Mouse (Mus musculus) heart, adult 18-20 months (tissue): ENCODE results near the gene Slfn2. TPM values are rescaled to one million over a fixed set of nuclear protein-coding genes. Genes with fewer than 3 reads are reported as not detected.
"Not testable (repeated sequence)": the region's sequence is repeated elsewhere in the genome, so short reads cannot be mapped to it uniquely, and the experiment has no call there.

ENCODE experiments used
- DNase-seq, 2 experiments: peaks; one replicate each; pipeline ENCODE4 v3.0.0; 2021 to 2022; ENCODE audit warnings: mixed read lengths in 1 of 2
- long read RNA-seq, 2 experiments: library from polyadenylated mRNA; stranded (forward); transcript quantifications; one replicate each; pipeline ENCODE4 v2.0.0; 2021
- total RNA-seq, 2 experiments: library from RNA; stranded (reverse); gene quantifications; 2 replicates each; pipeline ENCODE4 v1.2.3; 2021

Gene Slfn2
- 1 to 10 TPM; 3.2 to 5.2 TPM for total RNA-seq
- long read RNA-seq, experiment 1, partial matches to known transcripts, result 0 of 3 reads
- long read RNA-seq, experiment 1, other reads (novel, unspliced or antisense), result 0 of 3 reads
- long read RNA-seq, experiment 2, partial matches to known transcripts, result 0 of 4 reads
- long read RNA-seq, experiment 2, other reads (novel, unspliced or antisense), result 0 of 4 reads

DNA sequence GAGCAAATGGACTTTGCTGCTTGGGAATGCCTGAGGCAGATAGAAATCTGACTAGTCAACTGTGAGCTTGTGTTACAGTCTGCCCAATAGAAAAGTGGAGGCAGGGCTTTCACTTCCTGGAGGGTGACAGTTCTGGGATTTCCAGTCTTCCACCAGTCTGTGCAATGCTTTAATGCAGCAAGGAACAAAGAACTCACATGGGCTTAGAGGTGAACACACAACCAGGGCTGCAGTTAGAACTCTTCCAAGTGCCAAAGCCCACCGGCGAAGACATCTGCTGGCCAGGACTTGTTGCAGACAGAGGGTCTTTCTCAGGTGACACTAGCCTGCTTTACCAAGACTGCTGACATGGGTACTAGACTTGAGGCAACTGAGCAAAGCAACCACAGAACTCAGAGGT lies at the start of gene Slfn2:
Slfn2 (plus strand) TSS at position 167 of the 400 bp plus-strand sequence.
- DNase-seq, result peak; percentile 39 to 65

DNA sequence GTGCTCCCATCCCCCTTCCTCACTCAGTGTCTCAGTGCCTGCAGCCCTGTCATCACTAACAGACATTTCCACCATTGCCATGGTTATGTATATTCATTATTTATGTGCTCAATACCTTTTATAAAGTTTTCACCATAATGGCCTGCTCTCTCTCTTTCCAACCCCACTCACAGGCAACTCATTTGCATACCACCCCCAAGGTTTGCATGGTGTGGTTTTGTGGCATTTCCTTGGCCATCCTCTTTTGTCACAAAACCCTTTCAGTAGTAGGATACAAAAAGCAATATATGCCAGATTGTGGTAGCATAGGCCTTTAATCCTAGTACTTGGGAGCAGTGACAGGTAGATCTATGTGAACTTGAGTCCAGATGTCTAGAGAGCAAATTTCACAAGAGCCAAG lies 48.8 kb upstream of the Slfn2 start:
- DNase-seq, result no peak

DNA sequence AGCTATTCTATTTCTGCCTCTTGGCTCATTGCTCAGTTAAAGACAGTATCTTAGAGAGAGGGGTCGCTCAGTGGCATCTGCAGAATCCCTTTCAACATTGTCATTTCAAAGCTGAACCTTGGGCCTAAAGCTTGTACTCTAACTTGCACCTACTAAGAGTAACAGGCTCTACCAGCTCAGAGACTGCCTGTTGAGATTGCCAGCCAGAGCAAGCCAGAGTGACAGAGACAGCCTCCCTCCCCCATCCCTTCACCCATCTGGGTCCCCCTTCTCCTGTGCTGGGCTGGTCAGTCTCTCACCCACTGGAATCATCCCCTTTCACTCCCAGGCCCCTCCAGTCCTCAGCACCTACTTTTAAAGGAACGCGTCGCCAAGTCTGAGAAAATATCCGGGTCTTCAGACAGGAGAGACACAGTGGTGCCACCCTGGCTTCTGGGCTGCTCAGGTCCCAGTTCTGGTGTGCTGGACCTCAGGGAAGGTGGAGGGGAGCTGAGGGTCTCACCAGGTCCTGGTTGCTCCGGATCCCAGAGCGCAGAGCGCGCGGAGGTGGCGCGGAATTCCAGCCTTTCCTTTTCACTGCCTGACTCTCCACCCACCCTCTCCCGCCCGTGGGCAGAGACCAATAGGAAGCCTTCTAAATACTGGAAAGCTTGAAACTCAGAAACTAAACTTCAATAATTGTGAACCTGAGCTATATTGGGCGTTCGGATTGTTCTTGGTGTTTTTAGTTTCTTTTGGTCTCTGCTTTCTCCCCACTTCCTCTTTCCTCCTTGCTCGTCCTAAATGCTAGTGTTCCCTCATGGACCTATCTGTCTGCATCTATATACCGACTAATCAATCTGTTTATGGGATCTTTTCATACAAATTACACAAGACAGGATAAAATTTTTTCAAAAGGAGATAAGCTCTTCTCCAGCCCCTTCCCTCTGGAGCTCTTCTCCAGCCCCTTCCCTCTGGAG lies 45.1 kb upstream of the Slfn2 start:
- peak in 1 of 2 experiments; percentile 15 for DNase-seq

DNA sequence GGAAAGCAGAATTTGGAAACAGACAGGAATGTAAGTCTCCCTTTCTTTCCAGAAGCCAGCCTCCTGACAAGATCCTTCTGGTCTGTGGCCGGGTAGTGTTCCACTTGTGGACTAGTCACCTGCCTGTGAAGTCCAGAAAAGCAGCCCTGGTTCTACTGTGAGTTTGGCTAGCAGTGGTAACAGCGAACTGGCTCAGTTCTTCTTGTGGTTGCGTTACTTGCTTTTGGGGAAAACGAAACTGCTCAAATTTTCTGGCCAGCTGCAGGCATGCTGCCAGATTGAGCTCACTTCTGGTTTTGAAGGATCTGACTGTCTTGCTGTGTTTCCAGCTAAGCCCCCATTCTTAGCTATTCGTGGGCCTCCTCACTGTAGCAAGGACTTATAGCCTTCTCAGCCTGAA lies 44.3 kb upstream of the Slfn2 start, which contains the start of gene Slfn8:
Slfn8 (minus strand) TSS at position 190 of the 400 bp plus-strand sequence.
- DNase-seq, result peak; percentile 70 to 72

DNA sequence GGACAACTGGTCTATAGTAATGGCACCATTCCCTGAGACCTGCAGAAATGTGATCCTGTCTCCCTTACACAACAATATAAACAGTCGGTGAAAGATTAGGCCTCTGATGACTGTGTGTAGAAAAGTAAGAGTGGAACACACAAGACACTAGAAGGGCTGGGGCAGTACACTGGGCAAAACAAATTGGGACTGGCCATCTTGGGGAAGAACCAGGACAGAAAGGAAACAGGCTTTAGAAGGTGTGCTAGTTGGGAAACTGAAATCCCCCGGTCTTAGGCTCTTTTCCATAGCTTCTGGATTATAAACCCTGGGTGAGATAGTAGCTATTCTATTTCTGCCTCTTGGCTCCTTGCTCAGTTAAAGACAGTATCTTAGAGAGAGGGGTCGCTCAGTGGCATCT lies 26.2 kb upstream of the Slfn2 start:
- not testable (repeated sequence) for DNase-seq

DNA sequence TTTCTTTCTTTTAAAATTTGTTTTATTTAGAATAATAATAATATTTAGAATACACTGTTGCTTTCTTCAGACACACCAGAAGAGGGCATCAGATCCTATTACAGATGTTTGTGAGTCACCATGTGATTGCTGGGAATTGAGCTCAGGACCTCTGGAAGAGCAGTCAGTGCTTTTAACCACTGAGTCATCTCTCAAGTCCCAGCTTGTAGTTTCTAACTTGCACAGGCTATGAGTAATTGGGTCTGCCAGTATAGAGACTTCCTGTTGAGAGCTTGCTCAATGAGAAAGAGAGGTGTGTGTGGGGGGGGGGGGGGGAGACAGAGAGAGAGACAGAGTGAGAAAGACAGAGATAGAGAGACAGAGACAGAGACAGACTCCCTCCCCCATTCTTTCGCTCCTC lies 25.8 kb upstream of the Slfn2 start:
- no peak for DNase-seq

DNA sequence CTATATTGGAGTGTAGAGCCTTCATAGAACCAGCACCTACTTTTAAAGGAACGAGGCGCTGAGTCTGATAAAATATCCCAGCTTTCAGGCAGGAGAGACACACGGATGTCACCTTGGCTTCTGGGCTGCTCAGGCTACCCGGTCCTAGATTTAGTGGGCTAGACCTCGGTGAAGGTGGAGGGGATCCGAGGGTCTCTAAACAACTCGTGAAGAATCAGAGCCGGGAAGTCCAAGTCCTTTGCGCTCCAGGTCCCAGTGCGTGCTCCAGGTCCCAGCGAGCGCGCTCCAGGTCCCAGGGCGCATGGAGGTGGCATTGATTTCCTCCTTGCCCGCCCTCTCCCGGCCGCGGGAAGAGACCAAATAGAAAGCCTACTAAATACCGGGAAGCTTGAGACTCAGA lies 25.1 kb upstream of the Slfn2 start:
- peak in 1 of 2 experiments; percentile 10 for DNase-seq

DNA sequence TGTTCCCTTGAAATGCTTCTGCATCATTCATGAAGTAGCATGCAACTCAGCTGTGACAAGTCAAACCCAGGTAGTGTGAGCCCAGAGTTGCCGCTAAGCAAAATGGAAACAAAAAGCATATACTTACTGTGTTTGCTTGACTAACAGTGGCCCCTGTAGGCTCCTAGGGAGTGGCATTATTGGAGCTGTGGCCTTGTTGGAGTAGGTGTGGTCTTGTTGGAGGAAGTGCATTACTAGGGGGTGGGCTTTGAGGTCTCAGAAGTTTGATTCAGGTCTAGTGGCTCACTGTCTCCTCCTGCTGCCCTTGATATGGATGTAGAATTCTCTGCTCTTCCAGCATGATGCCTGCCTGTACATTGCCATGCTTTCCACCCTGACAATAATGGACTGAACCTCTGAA lies 24.6 kb upstream of the Slfn2 start:
- no peak for DNase-seq

DNA sequence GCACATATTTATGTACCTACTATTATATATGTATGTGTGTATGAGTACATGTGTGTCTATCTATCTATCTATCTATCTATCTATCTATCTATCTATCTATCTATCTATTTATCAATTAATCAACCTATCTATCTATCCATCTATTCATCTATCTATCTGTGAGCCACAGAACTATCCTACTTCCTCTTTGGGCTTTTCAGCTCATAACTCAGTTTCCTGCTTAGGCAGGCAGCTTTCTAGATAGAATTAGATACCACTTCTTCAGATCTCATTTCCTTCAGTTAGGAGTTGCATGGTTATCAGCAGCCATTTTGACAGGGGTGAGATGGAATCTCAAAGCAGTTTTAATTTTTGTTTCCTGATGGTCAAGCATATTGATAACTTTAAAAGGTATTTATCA lies 23.9 kb upstream of the Slfn2 start:
- DNase-seq, result no peak

DNA sequence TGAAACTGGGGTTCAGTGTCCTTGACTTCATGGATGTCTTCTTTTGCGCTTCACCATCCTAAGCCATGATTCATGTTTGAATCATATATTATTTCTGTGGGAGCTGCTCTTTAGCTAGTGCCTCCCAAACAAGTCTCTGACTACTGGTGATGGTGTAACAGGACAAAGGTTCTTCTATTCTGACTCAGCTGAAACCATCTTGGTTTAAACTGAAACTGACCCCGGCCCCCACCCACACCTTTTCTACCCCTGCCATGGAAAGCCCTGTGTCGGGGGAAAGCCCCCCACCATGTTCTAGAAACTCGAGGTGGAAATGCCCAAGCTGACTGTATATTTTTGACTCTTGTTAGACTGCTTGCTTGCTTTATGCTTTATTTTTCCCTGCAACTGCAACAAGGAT lies 21.0 kb upstream of the Slfn2 start:
- no peak for DNase-seq

DNA sequence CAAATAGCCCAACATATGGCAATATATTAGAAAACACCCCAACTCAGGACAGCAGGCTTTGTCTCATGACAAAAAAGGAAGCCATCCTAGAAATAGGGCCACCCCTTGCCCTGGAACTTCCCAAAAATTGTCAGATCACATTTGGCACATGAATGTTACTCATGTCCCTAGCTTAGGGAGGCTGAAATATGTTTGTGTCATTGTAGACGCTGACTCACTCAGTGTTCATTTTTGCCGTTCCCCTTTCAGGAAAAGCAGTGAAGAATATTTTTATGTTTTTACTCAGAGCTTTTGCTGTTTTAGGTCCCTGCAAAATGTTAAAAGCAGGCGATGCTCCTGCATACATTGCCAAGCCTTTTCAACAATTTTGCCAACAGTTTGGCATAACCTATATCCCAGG lies 19.3 kb upstream of the Slfn2 start:
- peak in 1 of 2 experiments; percentile 31 for DNase-seq

DNA sequence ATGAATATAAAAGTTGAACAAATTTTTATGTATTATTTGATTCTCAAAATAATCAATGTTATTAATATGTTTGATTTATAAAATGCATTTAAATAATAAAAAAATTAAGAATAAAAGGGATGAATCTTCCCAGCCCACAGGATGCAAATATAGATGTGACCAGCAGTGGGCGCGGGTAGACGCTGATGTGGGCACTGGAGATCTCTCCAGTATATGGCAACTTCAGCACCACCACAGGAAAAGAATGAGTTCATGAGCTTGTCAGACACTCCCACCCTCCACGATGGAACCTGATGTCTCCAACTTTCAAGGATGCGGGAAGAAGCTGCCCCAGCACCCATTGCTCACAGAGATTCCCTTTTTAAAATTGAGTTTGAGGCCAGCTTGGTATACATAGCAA lies 7.0 kb upstream of the Slfn2 start:
- peak; percentile 63 to 78 for DNase-seq

DNA sequence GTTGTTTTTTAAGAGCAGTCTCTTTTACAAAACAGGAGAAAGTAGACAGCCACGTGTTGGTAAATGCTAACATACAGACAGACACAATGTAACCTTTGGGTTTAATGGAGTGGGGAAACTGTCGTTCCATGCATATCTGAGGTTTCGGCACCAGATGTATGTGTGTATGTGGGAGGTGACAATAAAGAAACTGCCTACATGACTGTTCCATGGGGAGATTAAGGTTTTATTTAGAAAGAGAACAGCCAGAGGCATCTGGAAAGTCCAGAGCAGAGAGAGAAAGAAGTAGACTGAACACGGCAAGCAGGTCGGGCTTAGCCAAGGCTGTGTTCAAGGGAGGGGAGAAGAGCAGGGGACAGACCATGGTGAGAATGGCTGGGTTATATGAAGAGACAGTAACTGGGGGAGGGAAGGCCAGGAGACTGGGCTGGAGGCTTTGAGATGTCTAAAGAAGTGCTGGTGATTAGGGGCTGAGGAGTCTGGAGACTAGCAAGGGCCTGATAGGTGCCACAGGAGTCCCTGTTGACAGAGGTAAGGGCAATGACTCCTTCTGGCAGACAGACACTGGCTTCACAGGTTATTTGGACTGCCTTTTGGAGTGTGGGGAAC lies 4.4 kb upstream of the Slfn2 start:
- DNase-seq, result no peak

DNA sequence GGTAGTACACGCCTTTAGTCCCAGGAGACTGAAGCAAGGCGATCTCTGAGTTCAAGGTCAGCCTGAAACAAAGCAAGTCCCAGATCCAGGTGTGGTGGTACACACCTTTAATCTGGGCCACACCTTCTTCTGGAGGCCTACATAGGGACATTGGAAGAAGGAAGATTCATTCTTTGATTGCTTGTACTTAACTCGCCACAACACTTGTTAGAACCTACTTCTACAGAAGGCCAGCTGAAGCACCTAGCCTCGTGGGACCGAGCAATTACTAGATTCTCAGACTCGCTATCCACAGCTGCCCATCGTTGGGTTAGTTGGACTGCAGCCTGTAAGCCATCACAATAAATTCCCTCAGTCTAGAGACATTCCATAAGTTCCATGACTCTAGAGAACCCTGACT lies 3.1 kb upstream of the Slfn2 start:
- no peak for DNase-seq

DNA sequence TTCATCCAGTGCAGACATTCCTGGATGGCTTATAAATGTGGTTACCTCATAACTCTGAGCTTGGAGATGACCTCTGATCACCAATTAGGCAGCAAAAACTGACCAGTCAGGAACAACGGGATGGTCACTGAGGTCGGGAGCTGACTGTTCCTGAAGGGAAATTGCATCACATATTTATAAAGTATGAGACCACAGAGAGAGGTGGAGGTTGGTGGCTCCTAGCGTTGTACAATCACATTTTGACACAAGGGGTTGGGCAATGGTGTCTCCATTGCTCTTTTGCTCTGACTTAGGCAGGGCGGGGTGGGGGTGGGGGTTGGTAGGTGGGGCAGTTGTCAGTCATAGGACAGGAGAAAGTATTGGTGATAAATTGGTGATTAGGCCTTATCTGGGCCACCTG lies 1.8 kb upstream of the Slfn2 start:
- no peak for DNase-seq

DNA sequence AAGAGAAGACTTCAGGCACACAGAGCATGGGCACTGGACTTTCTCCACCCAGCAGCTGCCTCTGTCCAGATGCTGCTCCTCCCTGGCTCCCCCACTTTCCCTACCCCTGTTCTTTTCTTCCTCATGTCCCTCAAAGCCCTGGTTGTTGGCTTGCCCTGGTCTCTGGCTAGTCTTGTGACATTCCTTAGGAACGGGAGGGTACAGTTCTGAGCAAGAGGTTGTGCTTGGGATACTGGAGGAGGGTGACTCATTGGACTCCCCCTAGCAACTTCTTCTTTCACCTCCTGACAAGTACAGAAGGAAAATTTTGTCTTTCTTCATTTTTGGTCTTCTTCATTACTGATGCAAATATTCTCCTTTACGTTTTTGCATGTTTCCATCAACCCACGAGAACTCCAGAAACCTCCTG lies 967 bp upstream of the Slfn2 start:
- DNase-seq, result peak in 1 of 2 experiments; percentile 40

DNA sequence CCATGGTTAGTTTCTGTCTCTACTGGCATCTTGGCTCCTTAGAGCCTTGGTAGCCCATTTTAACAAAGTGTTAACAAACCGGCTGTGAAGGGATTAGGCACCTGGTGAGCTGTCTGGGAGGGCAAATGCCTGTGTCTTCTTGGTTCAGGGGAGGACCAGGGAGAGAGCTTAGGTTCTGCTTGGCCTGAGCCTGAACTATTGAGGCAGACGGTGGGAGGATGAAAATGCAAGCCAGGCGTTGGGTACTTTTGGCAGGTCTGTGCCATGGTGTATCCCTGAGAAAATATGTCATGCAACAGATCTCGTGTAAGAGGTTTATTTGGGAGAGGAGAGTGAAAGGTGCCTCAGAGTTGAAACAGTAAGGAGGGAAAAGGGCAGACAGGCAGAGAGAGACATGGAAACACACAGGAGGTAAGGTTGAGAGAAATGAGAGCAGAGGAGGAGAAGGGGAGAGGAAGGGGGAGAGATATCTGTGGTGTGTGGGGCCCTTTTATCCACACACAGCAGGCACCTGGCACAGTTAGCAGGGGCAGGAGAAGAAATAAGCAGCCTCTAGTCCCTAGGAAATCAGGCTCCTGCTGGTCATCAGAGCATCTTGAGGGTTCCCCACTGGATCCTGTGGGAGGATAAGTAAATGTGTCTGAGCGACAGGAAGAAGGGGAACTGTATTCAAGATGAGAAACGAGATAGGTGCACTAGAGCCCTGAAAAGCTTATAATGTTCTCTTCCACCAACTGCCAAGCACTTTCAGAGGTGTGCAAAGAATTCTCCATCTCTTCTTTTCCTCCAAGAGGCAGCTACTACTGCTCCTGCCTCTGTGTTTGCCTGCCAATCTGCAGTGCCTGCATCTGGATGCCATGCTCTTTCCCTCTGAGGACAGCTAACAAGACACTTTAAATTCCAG lies 781 bp downstream of the Slfn2 start:
- DNase-seq, result no peak

DNA sequence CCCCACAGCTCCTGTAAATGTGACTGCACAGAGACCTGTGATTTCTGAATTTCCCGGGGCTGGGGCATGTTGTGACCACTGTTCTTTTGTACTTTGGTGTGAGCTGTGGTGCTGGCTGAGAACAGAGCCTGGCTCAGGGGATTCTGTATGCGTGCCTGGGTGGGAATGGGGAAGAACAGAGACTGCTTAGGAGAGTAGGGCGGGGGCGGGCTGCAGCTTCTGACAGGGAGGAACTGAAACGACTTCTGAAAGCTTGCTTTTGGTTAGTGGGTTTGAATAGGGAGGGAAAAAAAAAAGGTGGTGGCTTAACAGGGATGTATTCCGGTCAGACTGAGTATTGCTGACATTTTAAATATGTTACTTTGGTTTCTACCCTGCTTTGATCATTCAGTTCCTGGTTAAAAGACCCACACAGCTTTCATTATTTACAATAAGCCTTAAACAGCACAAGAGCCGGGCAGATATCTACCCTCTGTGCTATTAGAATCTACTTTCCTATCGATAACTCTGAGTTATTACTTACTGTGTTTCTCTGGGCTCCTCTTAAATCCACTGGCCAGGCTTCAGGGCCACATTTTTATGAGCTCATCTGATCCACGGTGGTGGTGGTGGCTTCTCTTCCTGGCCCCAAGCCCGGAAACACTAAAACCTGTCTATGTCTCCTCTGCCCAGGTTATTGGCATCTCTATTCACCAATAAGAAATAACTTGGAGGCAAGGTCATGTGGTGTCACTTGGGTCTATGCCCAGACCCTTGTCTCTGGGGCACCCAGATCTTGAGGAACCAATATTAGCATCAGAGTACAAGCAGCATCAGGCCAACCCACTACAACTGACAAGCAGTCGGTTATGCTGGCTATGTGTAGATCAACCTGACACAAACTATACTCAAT lies 2.0 kb downstream of the Slfn2 start:
- peak; percentile 62 to 71 for DNase-seq

DNA sequence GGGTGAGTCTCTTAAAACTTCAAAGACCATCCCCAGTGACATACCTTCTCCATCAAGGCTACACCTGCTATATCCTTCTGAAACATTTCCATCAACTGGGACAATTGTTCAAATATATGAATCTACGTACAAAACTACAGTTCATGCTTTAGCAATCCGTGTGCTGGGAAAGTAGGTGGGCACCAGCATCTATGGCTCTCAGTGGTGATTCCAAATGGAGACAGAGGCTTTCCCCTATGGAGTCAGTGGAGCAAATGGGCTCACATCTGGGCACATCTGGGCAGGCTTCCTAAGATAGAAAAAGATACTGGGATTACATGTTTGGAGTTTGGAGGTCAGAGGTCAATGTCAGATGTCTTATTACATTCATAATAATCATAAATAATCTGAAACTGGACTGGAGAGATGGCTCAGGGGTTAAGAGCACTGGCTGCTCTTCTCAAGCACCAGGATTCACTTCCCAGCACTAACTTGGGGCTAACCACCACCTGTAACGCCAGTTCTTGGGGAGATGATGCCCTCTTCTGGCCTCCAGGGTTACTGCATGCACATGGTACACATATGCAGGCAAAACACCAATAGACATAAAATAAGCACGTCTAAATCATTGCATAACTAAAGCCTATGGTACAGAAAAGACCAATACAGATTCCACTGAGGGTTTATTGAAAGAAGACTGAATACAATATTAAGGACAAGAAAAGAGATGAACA lies 3.2 kb downstream of the Slfn2 start:
- DNase-seq, result no peak

DNA sequence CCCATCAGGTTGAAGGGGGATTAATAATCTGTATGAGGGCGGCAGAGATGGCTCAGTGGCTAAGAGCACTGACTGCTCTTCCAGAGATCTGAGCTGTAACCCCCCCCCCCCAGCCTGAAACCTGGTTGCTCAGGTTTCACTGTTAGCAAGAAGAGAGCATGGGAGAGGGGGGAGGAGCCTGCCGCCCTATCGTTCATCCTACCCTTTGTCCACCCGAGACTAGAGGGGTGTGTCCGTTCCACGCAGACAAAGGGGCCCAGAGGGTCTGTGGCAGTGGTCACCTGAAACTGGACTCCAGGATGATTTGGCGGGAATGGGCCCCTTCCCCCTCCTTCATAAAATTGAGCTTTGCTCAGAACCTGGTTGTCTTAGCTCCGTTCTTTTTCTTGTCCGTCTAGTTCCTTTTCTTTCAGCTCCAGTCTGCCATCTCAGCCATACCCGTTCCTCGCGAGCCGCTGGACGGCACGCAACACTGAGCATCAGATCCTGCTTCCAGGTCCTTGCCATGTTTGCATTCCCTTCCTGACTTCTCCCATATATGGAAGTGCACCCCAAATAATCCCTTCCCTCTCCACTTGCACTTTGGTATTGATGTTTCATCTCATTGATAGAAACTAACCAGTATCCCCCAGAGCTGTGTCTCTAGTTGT lies 5.5 kb downstream of the Slfn2 start:
- DNase-seq, result peak in 1 of 2 experiments; percentile 1
